Mouse (Mus musculus): ENCODE data around the gene Rassf3.

Gene Rassf3

GRCm38 (mm10) chr10:121459124-121459853, 16.9 kb downstream of the Rassf3 start:
- DNase-seq = no peak

- DNase-seq = no peak
Observed at GRCm38 (mm10) chr10:121458408-121458807, 17.7 kb downstream of the Rassf3 start.

- DNase-seq = no peak
Observed at GRCm38 (mm10) chr10:121457381-121457780, 18.8 kb downstream of the Rassf3 start.

GRCm38 (mm10) chr10:121455517-121455916, 20.6 kb downstream of the Rassf3 start:
- DNase-seq = no peak

GRCm38 (mm10) chr10:121454708-121455475, 21.3 kb downstream of the Rassf3 start:
- DNase-seq = no peak

GRCm38 (mm10) chr10:121454033-121454432, 22.1 kb downstream of the Rassf3 start:
- DNase-seq = no peak

GRCm38 (mm10) chr10:121445808-121446207, 30.3 kb downstream of the Rassf3 start:
- no peak for DNase-seq

GRCm38 (mm10) chr10:121444198-121444597, 31.9 kb downstream of the Rassf3 start:
- no peak for DNase-seq

GRCm38 (mm10) chr10:121443791-121444190, 32.4 kb downstream of the Rassf3 start:
- no peak for DNase-seq

- DNase-seq = no peak
Observed at GRCm38 (mm10) chr10:121439310-121439731, 36.8 kb downstream of the Rassf3 start.

- no peak for DNase-seq
Observed at GRCm38 (mm10) chr10:121438109-121438508, 38.0 kb downstream of the Rassf3 start.

- no peak for DNase-seq
Observed at GRCm38 (mm10) chr10:121436693-121437092, 39.5 kb downstream of the Rassf3 start.

GRCm38 (mm10) chr10:121436258-121436645, 39.9 kb downstream of the Rassf3 start:
- no peak for DNase-seq

GRCm38 (mm10) chr10:121435546-121436257, 40.4 kb downstream of the Rassf3 start:
- DNase-seq = no peak

GRCm38 (mm10) chr10:121434441-121435103, 41.6 kb downstream of the Rassf3 start:
- no peak for DNase-seq

GRCm38 (mm10) chr10:121432635-121433280, 43.4 kb downstream of the Rassf3 start:
- DNase-seq = peak; percentile 18

GRCm38 (mm10) chr10:121432041-121432634, 44.0 kb downstream of the Rassf3 start:
- no peak for DNase-seq

GRCm38 (mm10) chr10:121430764-121431540, 45.2 kb downstream of the Rassf3 start:
- DNase-seq = no peak

- DNase-seq = no peak
Observed at GRCm38 (mm10) chr10:121429981-121430682, 46.0 kb downstream of the Rassf3 start.

- no peak for DNase-seq
Observed at GRCm38 (mm10) chr10:121429581-121429980, 46.6 kb downstream of the Rassf3 start.

- DNase-seq = no peak
Observed at GRCm38 (mm10) chr10:121429089-121429488, 47.1 kb downstream of the Rassf3 start.

Data from cerebellum, adult 11 months (tissue).